In the genomic region with DNA sequence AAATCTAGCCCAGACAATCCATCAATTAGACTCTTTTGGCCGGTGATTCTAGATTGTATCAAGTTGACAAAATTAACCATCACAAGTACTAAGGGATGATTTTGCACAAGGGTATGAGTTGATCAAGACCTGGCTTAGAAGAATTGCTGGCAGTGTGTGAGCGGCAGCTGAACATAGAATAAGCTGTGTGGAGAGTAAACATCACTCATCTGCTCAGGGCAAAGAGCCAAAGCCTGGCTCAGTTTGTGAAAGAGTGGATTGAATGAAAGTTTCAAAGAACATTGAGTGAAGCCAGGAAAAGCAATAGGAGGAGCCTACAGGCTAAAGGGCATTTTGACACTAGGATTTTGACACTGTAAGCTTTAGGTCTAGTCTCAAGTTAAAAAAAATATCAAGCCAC, we compare ENCODE assay signal across 13 mouse cellular contexts.
DNase-seq lines count a peak whose midpoint lies in the region; ATAC-seq and TF ChIP-seq lines count a peak whose summit lies in the region.
"Had no signal": no experiment of that assay in that cellular context is flagged by ENCODE, and none has a peak within 500 bp of the region (broad histone marks: within the 10 kb centered on the region; RNA-seq: fewer than 3 reads in every experiment).

No protein-coding gene starts in this region.

- DNase-seq in embryonic facial prominence, embryonic 14.5 days (ENCODE audit: low spot score), result peak; percentile 24
- DNase-seq in embryonic facial prominence, embryonic 10.5 days (ENCODE audit: low spot score), result no peak
- DNase-seq in lung, embryonic 14.5 days, result peak; percentile 77
- no peak for DNase-seq in lung, adult 18-20 months
- peak; percentile 98 for DNase-seq in gonadal fat pad, adult 2 months (ENCODE audit: low read depth)
- peak; percentile 22 to 24 for DNase-seq in right cerebral cortex, adult 2 months (ENCODE audit: low spot score in 2 of 2)
- no peak for DNase-seq in gastrocnemius, adult 18-20 months (ENCODE audit: low spot score)
- no peak for DNase-seq in kidney, postnatal 36 days
- DNase-seq: kidney, postnatal 10 days; thymus, adult 18-20 months had no signal

- H3K4me3 ChIP-seq in embryonic facial prominence, embryonic 14.5 days (ENCODE audit: low read depth, low read length), result no peak overlapping the region
- H3K4me3 ChIP-seq in embryonic facial prominence, embryonic 10.5 days, result no peak overlapping the region
- H3K4me3 ChIP-seq in lung, embryonic 14.5 days (ENCODE audit: low read depth, low read length), result no peak overlapping the region
- H3K4me3 ChIP-seq: embryonic facial prominence, embryonic 15.5 days; liver, embryonic 12.5 days; neural tube, embryonic 12.5 days had no signal

- H3K27ac ChIP-seq in embryonic facial prominence, embryonic 14.5 days (replicated peaks; ENCODE audit: low read depth, low read length), result no peak overlapping the region
- H3K27ac ChIP-seq in embryonic facial prominence, embryonic 10.5 days (replicated peaks), result no peak overlapping the region
- H3K27ac ChIP-seq in lung, embryonic 14.5 days (ENCODE audit: low read depth), result no peak overlapping the region
- H3K27ac ChIP-seq: embryonic facial prominence, embryonic 15.5 days; liver, embryonic 12.5 days; neural tube, embryonic 12.5 days had no signal

- H3K4me1 ChIP-seq in embryonic facial prominence, embryonic 14.5 days (ENCODE audit: control insufficient read depth, insufficient read depth, low read length), result no peaks in the 10 kb centered on the region
- H3K4me1 ChIP-seq in embryonic facial prominence, embryonic 10.5 days, result no peaks in the 10 kb centered on the region
- H3K4me1 ChIP-seq in lung, embryonic 14.5 days (ENCODE audit: insufficient read depth), result no peaks in the 10 kb centered on the region
- H3K4me1 ChIP-seq: embryonic facial prominence, embryonic 15.5 days; liver, embryonic 12.5 days; neural tube, embryonic 12.5 days had no signal

- no peak overlapping the region for H3K4me2 ChIP-seq in embryonic facial prominence, embryonic 14.5 days (ENCODE audit: low read depth, low read length)
- no peak overlapping the region for H3K4me2 ChIP-seq in lung, embryonic 14.5 days
- H3K4me2 ChIP-seq: embryonic facial prominence, embryonic 15.5 days; liver, embryonic 12.5 days; neural tube, embryonic 12.5 days had no signal

- H3K27me3 ChIP-seq in embryonic facial prominence, embryonic 14.5 days (replicated peaks; ENCODE audit: control insufficient read depth, insufficient read depth, low read length), result no peaks in the 10 kb centered on the region
- no peaks in the 10 kb centered on the region for H3K27me3 ChIP-seq in embryonic facial prominence, embryonic 10.5 days (replicated peaks; ENCODE audit: low read depth, poor library complexity, severe bottlenecking)
- H3K27me3 ChIP-seq in lung, embryonic 14.5 days (ENCODE audit: insufficient read depth, low read length), result no peaks in the 10 kb centered on the region
- H3K27me3 ChIP-seq: embryonic facial prominence, embryonic 15.5 days; liver, embryonic 12.5 days; neural tube, embryonic 12.5 days had no signal

- H3K36me3 ChIP-seq in embryonic facial prominence, embryonic 14.5 days (ENCODE audit: control insufficient read depth, insufficient read depth, low read length), result no peaks in the 10 kb centered on the region
- no peaks in the 10 kb centered on the region for H3K36me3 ChIP-seq in embryonic facial prominence, embryonic 10.5 days (replicated peaks)
- no peaks in the 10 kb centered on the region for H3K36me3 ChIP-seq in lung, embryonic 14.5 days (ENCODE audit: insufficient read depth)
- H3K36me3 ChIP-seq: embryonic facial prominence, embryonic 15.5 days; liver, embryonic 12.5 days; neural tube, embryonic 12.5 days had no signal

- no peak for ATAC-seq in embryonic facial prominence, embryonic 14.5 days (ENCODE audit: low read depth)
- ATAC-seq in lung, embryonic 14.5 days (ENCODE audit: insufficient read depth), result no peak
- ATAC-seq: liver, embryonic 12.5 days had no signal

- no peak for TF ChIP-seq CTCF in lung, embryonic 14.5 days (IDR thresholded peaks at IDR 0.05; ENCODE audit: low read depth)

- 66% methylated on average over 2 of the region's 2 CpGs for WGBS in embryonic facial prominence, embryonic 14.5 days
- 87% methylated on average over 2 of the region's 2 CpGs for WGBS in embryonic facial prominence, embryonic 10.5 days
- 39% methylated on average over 2 of the region's 2 CpGs for WGBS in lung, embryonic 14.5 days

- no peak overlapping the region for H3K9ac ChIP-seq in embryonic facial prominence, embryonic 14.5 days (ENCODE audit: low read depth, low read length)
- no peak overlapping the region for H3K9ac ChIP-seq in lung, embryonic 14.5 days
- H3K9ac ChIP-seq: embryonic facial prominence, embryonic 15.5 days; liver, embryonic 12.5 days; neural tube, embryonic 12.5 days had no signal

- H3K9me3 ChIP-seq in embryonic facial prominence, embryonic 14.5 days (ENCODE audit: control insufficient read depth, low read length), result no peaks in the 10 kb centered on the region
- H3K9me3 ChIP-seq in embryonic facial prominence, embryonic 10.5 days, result no peaks in the 10 kb centered on the region
- H3K9me3 ChIP-seq in lung, embryonic 14.5 days (ENCODE audit: low read depth, low read length), result no peaks in the 10 kb centered on the region
- H3K9me3 ChIP-seq: embryonic facial prominence, embryonic 15.5 days; liver, embryonic 12.5 days; neural tube, embryonic 12.5 days had no signal

Comparison
In these comparisons a context has a peak if more than half of its experiments do, and no peak if none do; other contexts are left out.
1. DNase-seq: peak in embryonic facial prominence, embryonic 14.5 days (single experiment), lung, embryonic 14.5 days (single experiment), gonadal fat pad, adult 2 months (single experiment) and right cerebral cortex, adult 2 months (2 of 2); none in embryonic facial prominence, embryonic 10.5 days (single experiment), lung, adult 18-20 months (0 of 2), gastrocnemius, adult 18-20 months (single experiment) and kidney, postnatal 36 days (0 of 2).